Mouse (Mus musculus): Measurements from ENCODE around the gene Bbs9.

The Bbs9 gene

GRCm38 (mm10) chr9:22686765-22687472 is 211.4 kb downstream of the Bbs9 start:
- in situ Hi-C loops (cut with MboI, MseI) = no loop called here

DNA sequence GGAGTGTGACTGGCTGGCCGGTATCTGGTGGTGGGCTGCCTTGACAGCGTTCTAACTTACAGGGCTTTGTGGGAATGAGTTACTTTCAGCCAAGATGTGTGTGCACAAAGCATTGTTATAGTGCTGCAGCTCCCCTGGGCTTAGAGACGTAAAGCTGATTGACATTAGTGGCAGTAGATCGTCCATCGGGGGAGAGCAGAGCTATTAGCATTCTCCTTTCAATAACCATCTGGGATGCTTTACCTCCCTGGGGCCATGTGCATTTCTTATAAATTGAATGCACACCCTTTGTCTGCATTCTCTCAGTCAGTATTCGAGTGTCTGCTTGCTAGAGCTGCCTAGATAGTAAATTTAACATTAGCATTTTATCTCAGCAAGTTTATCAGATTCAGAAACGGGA is 214.7 kb downstream of the Bbs9 start:
- in situ Hi-C loops (cut with MboI, MseI) = no loop called here

DNA sequence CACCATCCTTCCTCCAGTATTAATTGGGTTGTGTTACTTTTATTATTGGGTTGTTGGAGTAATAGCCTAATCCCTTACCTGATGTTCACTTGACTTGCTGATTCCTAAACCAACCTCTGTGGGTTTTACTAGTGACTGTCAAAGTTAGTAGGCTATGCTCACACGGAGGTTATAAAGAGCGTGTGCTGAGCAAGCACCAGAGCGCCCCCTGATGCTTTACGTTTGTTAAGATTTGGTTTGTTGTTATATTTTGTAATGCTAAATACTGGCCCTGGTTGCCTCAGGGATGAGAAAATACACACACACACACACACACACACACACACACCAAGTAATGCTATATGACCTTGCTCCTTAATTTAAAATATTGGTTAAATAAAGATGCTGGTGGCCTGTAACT is 219.9 kb downstream of the Bbs9 start:
- in situ Hi-C loops (cut with MboI, MseI) = no loop called here

GRCm38 (mm10) chr9:22696809-22697374 is 221.4 kb downstream of the Bbs9 start:
- in situ Hi-C loops (cut with MboI, MseI) = no loop called here

DNA sequence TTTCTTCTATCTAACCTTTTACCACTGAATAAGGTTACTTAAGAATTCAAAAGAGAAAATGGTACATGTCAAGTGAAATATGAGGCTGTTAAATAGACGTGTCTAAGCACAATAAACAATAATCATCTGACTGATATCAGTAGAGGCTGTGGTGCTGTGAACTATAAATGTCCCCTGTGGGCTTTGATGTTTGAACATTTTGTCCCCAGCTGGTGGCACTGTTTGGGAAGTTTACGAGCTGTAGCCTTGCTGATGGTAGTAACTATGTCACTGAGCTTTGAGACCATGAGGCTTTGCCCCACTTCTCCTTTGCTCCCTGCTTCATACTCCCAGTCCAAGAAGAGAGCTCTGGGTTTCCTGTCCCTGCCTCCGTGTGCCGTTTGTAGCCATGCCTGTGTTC is 222.3 kb downstream of the Bbs9 start:
- in situ Hi-C loops (cut with MboI, MseI) = no loop called here

GRCm38 (mm10) chr9:22698501-22698900 is 223.0 kb downstream of the Bbs9 start:
- in situ Hi-C loops (cut with MboI, MseI) = no loop called here

GRCm38 (mm10) chr9:22702065-22702611 is 226.6 kb downstream of the Bbs9 start:
- in situ Hi-C loops (cut with MboI, MseI) = loop anchor here (5.0 to 10.0 kb wide), 2 partner anchors 50 to 147 kb away; no protein-coding TSS in a partner anchor

GRCm38 (mm10) chr9:22702812-22703367 is 227.4 kb downstream of the Bbs9 start:
- in situ Hi-C loops (cut with MboI, MseI) = loop anchor here (5.0 to 10.0 kb wide), 2 partner anchors 49 to 148 kb away; no protein-coding TSS in a partner anchor

GRCm38 (mm10) chr9:22703541-22703940 is 228.0 kb downstream of the Bbs9 start:
- in situ Hi-C loops (cut with MboI, MseI) = loop anchor here (5.0 to 10.0 kb wide), 2 partner anchors 49 to 149 kb away; no protein-coding TSS in a partner anchor

- in situ Hi-C loops (cut with MboI, MseI) = loop anchor here (10.0 kb wide), 1 partner anchor 153 kb away; no protein-coding TSS in a partner anchor
Observed at GRCm38 (mm10) chr9:22707166-22707913, 231.8 kb downstream of the Bbs9 start.

GRCm38 (mm10) chr9:22708970-22709726 is 233.6 kb downstream of the Bbs9 start:
- in situ Hi-C loops (cut with MboI, MseI) = loop anchor here (10.0 kb wide), 1 partner anchor 154 kb away; no protein-coding TSS in a partner anchor

GRCm38 (mm10) chr9:22710032-22710431 is 234.5 kb downstream of the Bbs9 start:
- in situ Hi-C loops (cut with MboI, MseI) = loop anchor here (10.0 kb wide), 2 partner anchors 205 to 545 kb away; no protein-coding TSS in a partner anchor

DNA sequence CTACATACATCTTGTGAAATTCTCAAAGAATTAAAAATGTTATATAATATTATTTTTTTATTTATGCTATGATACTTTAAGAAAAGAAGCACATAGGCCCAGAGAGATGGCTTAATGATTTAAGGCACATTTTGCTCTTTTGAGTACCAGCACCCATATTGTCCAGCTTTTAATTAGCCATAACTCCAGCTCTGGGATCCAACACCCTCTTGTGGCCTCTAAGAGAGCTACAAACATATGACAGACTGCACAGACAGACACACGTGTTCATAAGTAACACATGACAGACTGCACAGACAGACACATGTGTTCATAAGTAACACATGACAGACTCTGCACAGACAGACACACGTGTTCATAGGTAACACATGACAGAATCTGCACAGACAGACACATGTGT is 235.8 kb downstream of the Bbs9 start:
- in situ Hi-C loops (cut with MboI, MseI) = loop anchor here (10.0 kb wide), 2 partner anchors 203 to 543 kb away; no protein-coding TSS in a partner anchor

DNA sequence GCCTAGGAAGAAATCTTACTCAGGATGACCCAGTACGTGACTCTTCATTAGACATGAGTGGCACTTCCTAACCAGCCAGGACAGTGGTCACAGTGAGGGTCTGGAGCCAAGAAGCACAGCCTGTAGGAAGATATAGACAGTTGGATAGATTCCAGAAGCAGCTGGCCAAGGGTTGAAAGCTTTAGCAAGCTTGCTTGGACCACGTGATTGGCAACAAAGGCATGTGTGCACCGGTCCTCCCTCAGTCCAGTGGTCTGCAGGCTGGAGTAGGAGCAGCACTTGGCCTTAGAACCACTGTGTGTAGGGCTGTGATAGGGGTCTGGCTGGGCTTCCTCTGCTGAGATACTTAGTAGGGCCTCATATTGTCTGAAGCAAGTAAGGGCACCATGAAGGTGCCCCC is 237.2 kb downstream of the Bbs9 start:
- in situ Hi-C loops (cut with MboI, MseI) = loop anchor here (10.0 kb wide), 2 partner anchors 202 to 542 kb away; no protein-coding TSS in a partner anchor

DNA sequence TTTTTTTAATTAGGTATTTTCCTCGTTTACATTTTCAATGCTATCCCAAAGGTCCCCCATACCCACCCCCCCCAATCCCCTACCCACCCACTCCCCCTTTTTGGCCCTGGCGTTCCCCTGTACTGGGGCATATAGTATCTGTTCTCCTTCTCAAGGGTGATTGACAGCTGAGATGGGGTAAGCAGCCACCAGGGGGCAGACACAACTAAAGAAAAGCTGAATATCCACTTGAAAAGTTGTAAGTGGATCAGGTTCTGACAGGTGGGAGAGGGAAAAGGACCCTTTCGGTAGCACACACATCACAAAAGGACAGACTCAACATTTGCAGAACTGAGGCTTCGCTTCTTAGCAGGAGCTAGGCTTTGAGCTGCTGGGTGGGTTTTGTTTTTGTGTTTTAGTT is 237.8 kb downstream of the Bbs9 start:
- in situ Hi-C loops (cut with MboI, MseI) = loop anchor here (10.0 kb wide), 2 partner anchors 202 to 542 kb away; no protein-coding TSS in a partner anchor

- in situ Hi-C loops (cut with MboI, MseI) = loop anchor here (5.0 to 10.0 kb wide), 3 partner anchors 197 to 537 kb away; no protein-coding TSS in a partner anchor
Observed at GRCm38 (mm10) chr9:22717583-22717982, 242.1 kb downstream of the Bbs9 start.

GRCm38 (mm10) chr9:22718174-22718823 is 242.8 kb downstream of the Bbs9 start:
- in situ Hi-C loops (cut with MboI, MseI) = loop anchor here (5.0 to 10.0 kb wide), 3 partner anchors 197 to 537 kb away; no protein-coding TSS in a partner anchor

- in situ Hi-C loops (cut with MboI, MseI) = no loop called here
Observed at GRCm38 (mm10) chr9:22732646-22733045, 257.1 kb downstream of the Bbs9 start.

GRCm38 (mm10) chr9:22734954-22735353 is 259.4 kb downstream of the Bbs9 start:
- in situ Hi-C loops (cut with MboI, MseI) = no loop called here

GRCm38 (mm10) chr9:22735385-22735784 is 259.9 kb downstream of the Bbs9 start:
- in situ Hi-C loops (cut with MboI, MseI) = no loop called here
